Mouse (Mus musculus): ENCODE results near the gene B4galt5. TPM values are rescaled to one million over a fixed set of nuclear protein-coding genes. Genes with fewer than 3 reads are reported as not detected.

Gene B4galt5
- polyA plus RNA-seq, 1 experiment from 2014 or later: 22.6 TPM

GRCm38 (mm10) chr2:167367777-167368281, 18.8 kb upstream of the B4galt5 start:
- Histone ChIP-seq H3K4me1 (ENCODE audit: control insufficient read depth, insufficient read depth, low read depth, low read length) (peaks cover under 1% of the 10 kb centered on the region; the same call in 1 of the 2 replicates), H3K9me3 (ENCODE audit: control insufficient read depth, low read length) (no peaks in the 10 kb centered on the region), H3K4me2 (ENCODE audit: low read length) (no peak overlapping the region), H3K4me3 (ENCODE audit: low read length) (no peak overlapping the region), H3K27me3 (replicated peaks; ENCODE audit: control insufficient read depth, insufficient read depth, low read length) (no peaks in the 10 kb centered on the region), H3K27ac (ENCODE audit: low read depth, low read length) (no peak overlapping the region), H3K36me3 (ENCODE audit: control insufficient read depth, insufficient read depth, low read length) (no peaks in the 10 kb centered on the region), H3K9ac (ENCODE audit: low read depth, low read length) (no peak overlapping the region)
- no peak for ATAC-seq
- 72% methylated on average over 20 of the region's 20 CpGs for WGBS

GRCm38 (mm10) chr2:167367325-167367724, 18.3 kb upstream of the B4galt5 start:
- 61% methylated on average over 7 of the region's 7 CpGs for WGBS
- Histone ChIP-seq H3K9me3 (ENCODE audit: control insufficient read depth, low read length) (no peaks in the 10 kb centered on the region), H3K27ac (ENCODE audit: low read depth, low read length) (no peak overlapping the region), H3K36me3 (ENCODE audit: control insufficient read depth, insufficient read depth, low read length) (no peaks in the 10 kb centered on the region), H3K4me1 (ENCODE audit: control insufficient read depth, insufficient read depth, low read depth, low read length) (no peaks in the 10 kb centered on the region), H3K27me3 (replicated peaks; ENCODE audit: control insufficient read depth, insufficient read depth, low read length) (no peaks in the 10 kb centered on the region), H3K4me3 (ENCODE audit: low read length) (no peak overlapping the region), H3K9ac (ENCODE audit: low read depth, low read length) (no peak overlapping the region), H3K4me2 (ENCODE audit: low read length) (no peak overlapping the region)
- ATAC-seq: no peak

GRCm38 (mm10) chr2:167365063-167365462, 16.1 kb upstream of the B4galt5 start:
- Histone ChIP-seq H3K9me3 (ENCODE audit: control insufficient read depth, low read length) (no peaks in the 10 kb centered on the region), H3K4me2 (ENCODE audit: low read length) (no peak overlapping the region), H3K27ac (ENCODE audit: low read depth, low read length) (no peak overlapping the region), H3K9ac (ENCODE audit: low read depth, low read length) (no peak overlapping the region), H3K4me3 (ENCODE audit: low read length) (no peak overlapping the region), H3K27me3 (replicated peaks; ENCODE audit: control insufficient read depth, insufficient read depth, low read length) (no peaks in the 10 kb centered on the region), H3K36me3 (ENCODE audit: control insufficient read depth, insufficient read depth, low read length) (no peaks in the 10 kb centered on the region), H3K4me1 (ENCODE audit: control insufficient read depth, insufficient read depth, low read depth, low read length) (no peaks in the 10 kb centered on the region)
- no peak for ATAC-seq
- 97% methylated on average over 2 of the region's 2 CpGs for WGBS

- WGBS: 65% methylated on average over 9 of the region's 9 CpGs
- no peaks in the 10 kb centered on the region for H3K27me3 ChIP-seq (replicated peaks; ENCODE audit: control insufficient read depth, insufficient read depth, low read length)
- no peaks in the 10 kb centered on the region for H3K36me3 ChIP-seq (ENCODE audit: control insufficient read depth, insufficient read depth, low read length)
- no peak overlapping the region for H3K4me3 ChIP-seq (ENCODE audit: low read length)
- H3K9me3 ChIP-seq (ENCODE audit: control insufficient read depth, low read length): no peaks in the 10 kb centered on the region
- ATAC-seq: no peak
- H3K4me2 ChIP-seq (ENCODE audit: low read length): no peak overlapping the region
- no peaks in the 10 kb centered on the region for H3K4me1 ChIP-seq (ENCODE audit: control insufficient read depth, insufficient read depth, low read depth, low read length)
- no peak overlapping the region for H3K9ac ChIP-seq (ENCODE audit: low read depth, low read length)
- H3K27ac ChIP-seq (ENCODE audit: low read depth, low read length): no peak overlapping the region
Observed at GRCm38 (mm10) chr2:167363272-167364045, 14.5 kb upstream of the B4galt5 start.

- Histone ChIP-seq H3K4me2 (ENCODE audit: low read length) (no peak overlapping the region), H3K27me3 (replicated peaks; ENCODE audit: control insufficient read depth, insufficient read depth, low read length) (0 out of 2 replicates have a peak, but pooled peaks cover 2% of the 10 kb centered on the region), H3K4me3 (ENCODE audit: low read length) (no peak overlapping the region), H3K36me3 (ENCODE audit: control insufficient read depth, insufficient read depth, low read length) (no peaks in the 10 kb centered on the region), H3K27ac (ENCODE audit: low read depth, low read length) (no peak overlapping the region), H3K9me3 (ENCODE audit: control insufficient read depth, low read length) (no peaks in the 10 kb centered on the region), H3K4me1 (ENCODE audit: control insufficient read depth, insufficient read depth, low read depth, low read length) (no peaks in the 10 kb centered on the region), H3K9ac (ENCODE audit: low read depth, low read length) (no peak overlapping the region)
- WGBS: 84% methylated on average over 2 of the region's 2 CpGs
- ATAC-seq: no peak
Observed at GRCm38 (mm10) chr2:167358499-167358898, 9.5 kb upstream of the B4galt5 start.

GRCm38 (mm10) chr2:167356885-167357284, 7.9 kb upstream of the B4galt5 start:
- Histone ChIP-seq H3K4me1 (ENCODE audit: control insufficient read depth, insufficient read depth, low read depth, low read length) (no peaks in the 10 kb centered on the region), H3K27ac (ENCODE audit: low read depth, low read length) (no peak overlapping the region), H3K9me3 (ENCODE audit: control insufficient read depth, low read length) (no peaks in the 10 kb centered on the region), H3K4me2 (ENCODE audit: low read length) (no peak overlapping the region), H3K36me3 (ENCODE audit: control insufficient read depth, insufficient read depth, low read length) (no peaks in the 10 kb centered on the region), H3K9ac (ENCODE audit: low read depth, low read length) (no peak overlapping the region), H3K27me3 (replicated peaks; ENCODE audit: control insufficient read depth, insufficient read depth, low read length) (0 out of 2 replicates have a peak, but pooled peaks cover 2% of the 10 kb centered on the region), H3K4me3 (ENCODE audit: low read length) (no peak overlapping the region)
- no peak for ATAC-seq

GRCm38 (mm10) chr2:167354611-167355165, 5.7 kb upstream of the B4galt5 start:
- Histone ChIP-seq H3K4me2 (ENCODE audit: low read length) (no peak overlapping the region), H3K4me1 (ENCODE audit: control insufficient read depth, insufficient read depth, low read depth, low read length) (peaks cover 3% of the 10 kb centered on the region; the same call in 1 of the 2 replicates), H3K27me3 (replicated peaks; ENCODE audit: control insufficient read depth, insufficient read depth, low read length) (0 out of 2 replicates have a peak, but pooled peaks cover 4% of the 10 kb centered on the region), H3K36me3 (ENCODE audit: control insufficient read depth, insufficient read depth, low read length) (no peaks in the 10 kb centered on the region), H3K27ac (ENCODE audit: low read depth, low read length) (no peak overlapping the region), H3K4me3 (ENCODE audit: low read length) (no peak overlapping the region), H3K9ac (ENCODE audit: low read depth, low read length) (no peak overlapping the region), H3K9me3 (ENCODE audit: control insufficient read depth, low read length) (no peaks in the 10 kb centered on the region)
- WGBS: 66% methylated on average over 9 of the region's 9 CpGs
- ATAC-seq: no peak

GRCm38 (mm10) chr2:167354046-167354445, 5.1 kb upstream of the B4galt5 start:
- no peak for ATAC-seq
- 91% methylated on average over 8 of the region's 8 CpGs for WGBS
- no peaks in the 10 kb centered on the region for H3K36me3 ChIP-seq (ENCODE audit: control insufficient read depth, insufficient read depth, low read length)

GRCm38 (mm10) chr2:167352496-167352895, 3.5 kb upstream of the B4galt5 start:
- WGBS: 90% methylated on average over 6 of the region's 6 CpGs
- Histone ChIP-seq H3K9ac (ENCODE audit: low read depth, low read length) (no peak overlapping the region), H3K4me3 (ENCODE audit: low read length) (no peak overlapping the region), H3K36me3 (ENCODE audit: control insufficient read depth, insufficient read depth, low read length) (no peaks in the 10 kb centered on the region), H3K4me2 (ENCODE audit: low read length) (no peak overlapping the region), H3K4me1 (ENCODE audit: control insufficient read depth, insufficient read depth, low read depth, low read length) (peaks cover 7% of the 10 kb centered on the region), H3K27me3 (replicated peaks; ENCODE audit: control insufficient read depth, insufficient read depth, low read length) (0 out of 2 replicates have a peak, but pooled peaks cover 4% of the 10 kb centered on the region), H3K27ac (ENCODE audit: low read depth, low read length) (no peak overlapping the region), H3K9me3 (ENCODE audit: control insufficient read depth, low read length) (no peaks in the 10 kb centered on the region)
- ATAC-seq: no peak

More at GRCm38 (mm10) chr2:167354046-167354445, 5.1 kb upstream of the B4galt5 start:
- H3K27ac ChIP-seq (ENCODE audit: low read depth, low read length): no peak overlapping the region
- no peak overlapping the region for H3K9ac ChIP-seq (ENCODE audit: low read depth, low read length)
- no peak overlapping the region for H3K4me3 ChIP-seq (ENCODE audit: low read length)
- H3K4me1 ChIP-seq (ENCODE audit: control insufficient read depth, insufficient read depth, low read depth, low read length): peaks cover 4% of the 10 kb centered on the region; the same call in 1 of the 2 replicates
- 0 out of 2 replicates have a peak, but pooled peaks cover 4% of the 10 kb centered on the region for H3K27me3 ChIP-seq (replicated peaks; ENCODE audit: control insufficient read depth, insufficient read depth, low read length)
- no peak overlapping the region for H3K4me2 ChIP-seq (ENCODE audit: low read length)
- no peaks in the 10 kb centered on the region for H3K9me3 ChIP-seq (ENCODE audit: control insufficient read depth, low read length)

All from hindbrain, embryonic 16.5 days (tissue).